Mouse (Mus musculus) liver, embryonic 14.5 days (tissue): ENCODE measurements around the gene Trmt1.

Experiments used
- CTCF ChIP-seq: IDR thresholded peaks from 2 replicates; pipeline ENCODE4 v1.5.1; 2016; ENCODE audit warnings: antibody characterized with exemption, low read depth, control low read depth
- EP300 ChIP-seq: IDR thresholded peaks from 2 replicates; pipeline ENCODE4 v1.6.1; 2016; ENCODE audit warnings: antibody characterized with exemption, low read depth

GRCm38 (mm10) chr8:84660819-84661457 is 25.2 kb upstream of the Trmt1 start:
- TF ChIP-seq CTCF, result no peak
- no peak for TF ChIP-seq EP300
